Mouse (Mus musculus) intestine, embryonic 15.5 days (tissue): ENCODE data around the gene Hspbp1. TPM values are rescaled to one million over a fixed set of nuclear protein-coding genes. Genes with fewer than 3 reads are reported as not detected.

Experiments
- ATAC-seq: fragments of 200-750 bp; cut with Nextera tagmentation; 2 replicates; pipeline ENCODE4 v1.8.0; 2017; ENCODE audit warnings: moderate TSS enrichment, moderate library complexity
- H3K27ac ChIP-seq: fragments of 300-500 bp; sonication (generic); 2 replicates; pipeline ENCODE4 v1.5.1; 2015; ENCODE audit warnings: mild to moderate bottlenecking, inconsistent platforms
- H3K27me3 ChIP-seq: fragments of 300-500 bp; sonication (generic); replicated peaks from 2 replicates; pipeline ENCODE4 v1.6.1; 2015; ENCODE audit warnings: inconsistent platforms
- H3K36me3 ChIP-seq: fragments of 300-500 bp; sonication (generic); 2 replicates; pipeline ENCODE4 v1.6.1; 2015; ENCODE audit warnings: inconsistent platforms
- H3K4me1 ChIP-seq: fragments of 300-500 bp; sonication (generic); replicated peaks from 2 replicates; pipeline ENCODE4 v1.6.1; 2015; ENCODE audit warnings: inconsistent platforms
- H3K4me2 ChIP-seq: fragments of 300-500 bp; sonication (generic); replicated peaks from 2 replicates; pipeline ENCODE4 v1.6.1; 2015; ENCODE audit warnings: mild to moderate bottlenecking, inconsistent platforms
- H3K4me3 ChIP-seq: fragments of 300-500 bp; sonication (generic); replicated peaks from 2 replicates; pipeline ENCODE4 v1.5.1; 2015; ENCODE audit warnings: inconsistent platforms
- H3K9ac ChIP-seq: fragments of 300-500 bp; sonication (generic); 2 replicates; pipeline ENCODE4 v1.6.1; 2015; ENCODE audit warnings: inconsistent platforms
- H3K9me3 ChIP-seq: fragments of 300-500 bp; sonication (generic); 2 replicates; pipeline ENCODE4 v1.6.1; 2016; ENCODE audit warnings: inconsistent platforms
- WGBS: fragments of 180-500 bp; shearing (Covaris S2); methylation state at CpG from one replicate; pipeline ENCODE4 v1.1.7; 2015; 5-methylcytosine and 5-hydroxymethylcytosine counted together
- polyA plus RNA-seq: library from polyadenylated mRNA; unstranded; fragments of >200 nt; fragmentation: Nextera tagmentation; extraction: Ambion mirVana; gene quantifications from 2 replicates; pipeline ENCODE4 v1.2.1, GENCODE M21; 2015

Hspbp1 gene
- 92.4 and 98.2 TPM in 2 replicates for polyA plus RNA-seq

GRCm38 (mm10) chr7:4684632-4685417, at the start of gene Hspbp1:
TSS of gene Hspbp1 (minus strand) at chr7:4685068.
- under 1% methylated on average over 32 of the region's 32 CpGs for WGBS
- peak within 1 kb of the TSS; percentile 88 for H3K4me2 ChIP-seq
- peak within 1 kb of the TSS; percentile 73 for H3K4me3 ChIP-seq
- H3K27ac ChIP-seq: peak within 1 kb of the TSS; percentile 67
- H3K9me3 ChIP-seq: no peaks in the 10 kb centered on the region
- peak within 1 kb of the TSS; percentile 61 for H3K9ac ChIP-seq
- peaks cover 7% of the 10 kb centered on the region; the same call in 1 of the 2 replicates for H3K4me1 ChIP-seq
- peaks cover 6% of the 10 kb centered on the region; the same call in 1 of the 2 replicates for H3K36me3 ChIP-seq
- peak; percentile 99 for ATAC-seq
- no peaks in the 10 kb centered on the region for H3K27me3 ChIP-seq

GRCm38 (mm10) chr7:4732968-4733392, 48.1 kb upstream of the Hspbp1 start:
- Histone ChIP-seq H3K4me3 (no peak overlapping the region), H3K9me3 (no peaks in the 10 kb centered on the region), H3K4me2 (no peak overlapping the region), H3K9ac (no peak overlapping the region), H3K27ac (peak overlapping the region; percentile 48; the same call in 1 of the 2 replicates), H3K4me1 (no peaks in the 10 kb centered on the region), H3K36me3 (no peaks in the 10 kb centered on the region), H3K27me3 (no peaks in the 10 kb centered on the region)
- peak; percentile 97 for ATAC-seq
- WGBS: 39% methylated on average over 6 of the region's 6 CpGs

GRCm38 (mm10) chr7:4731090-4731489, 46.2 kb upstream of the Hspbp1 start:
- Histone ChIP-seq H3K36me3 (no peaks in the 10 kb centered on the region), H3K4me1 (no peaks in the 10 kb centered on the region), H3K9ac (no peak overlapping the region), H3K4me2 (no peak overlapping the region), H3K27ac (no peak overlapping the region), H3K27me3 (no peaks in the 10 kb centered on the region), H3K4me3 (no peak overlapping the region), H3K9me3 (no peaks in the 10 kb centered on the region)
- WGBS: 79% methylated on average over 5 of the region's 5 CpGs
- no peak for ATAC-seq

GRCm38 (mm10) chr7:4725169-4725568, 40.3 kb upstream of the Hspbp1 start, which contains the start of gene Tmem150b:
TSS of gene Tmem150b (minus strand) at chr7:4725249.
- peaks cover 5% of the 10 kb centered on the region for H3K4me1 ChIP-seq
- ATAC-seq: peak; percentile 82
- H3K4me3 ChIP-seq: peak within 1 kb of the TSS; percentile 32
- no peaks in the 10 kb centered on the region for H3K9me3 ChIP-seq
- H3K36me3 ChIP-seq: no peaks in the 10 kb centered on the region
- 53% methylated on average over 7 of the region's 7 CpGs for WGBS
- H3K4me2 ChIP-seq: peak within 1 kb of the TSS; percentile 64
- H3K27me3 ChIP-seq: no peaks in the 10 kb centered on the region
- H3K27ac ChIP-seq: peak within 1 kb of the TSS; percentile 61
- H3K9ac ChIP-seq: peak within 1 kb of the TSS; percentile 15

GRCm38 (mm10) chr7:4724359-4724758, 39.5 kb upstream of the Hspbp1 start:
- WGBS: 27% methylated on average over 3 of the region's 3 CpGs
- Histone ChIP-seq H3K9ac (peak overlapping the region; percentile 15), H3K4me1 (peaks cover 5% of the 10 kb centered on the region), H3K4me3 (peak overlapping the region; percentile 32), H3K36me3 (no peaks in the 10 kb centered on the region), H3K27ac (peak overlapping the region; percentile 61), H3K27me3 (no peaks in the 10 kb centered on the region), H3K4me2 (peak overlapping the region; percentile 64), H3K9me3 (no peaks in the 10 kb centered on the region)
- peak; percentile 16 for ATAC-seq

GRCm38 (mm10) chr7:4723508-4723907, 38.6 kb upstream of the Hspbp1 start:
- H3K4me2 ChIP-seq: peak overlapping the region; percentile 64
- no peak overlapping the region for H3K9ac ChIP-seq
- peak overlapping the region; percentile 61; the same call in 1 of the 2 replicates for H3K27ac ChIP-seq
- WGBS: 32% methylated on average over 12 of the region's 12 CpGs
- H3K27me3 ChIP-seq: no peaks in the 10 kb centered on the region
- no peaks in the 10 kb centered on the region for H3K9me3 ChIP-seq
- H3K36me3 ChIP-seq: no peaks in the 10 kb centered on the region
- H3K4me1 ChIP-seq: peaks cover 5% of the 10 kb centered on the region
- peak; percentile 36; the same call in 1 of the 2 replicates for ATAC-seq
- peak overlapping the region; percentile 32 for H3K4me3 ChIP-seq

- no peak overlapping the region for H3K27ac ChIP-seq
- no peaks in the 10 kb centered on the region for H3K9me3 ChIP-seq
- ATAC-seq: peak; percentile 51; the same call in 1 of the 2 replicates
- H3K9ac ChIP-seq: no peak overlapping the region
- H3K36me3 ChIP-seq: 0 out of 2 replicates have a peak, but pooled peaks cover 2% of the 10 kb centered on the region
- H3K4me3 ChIP-seq: no peak overlapping the region
- peaks cover 5% of the 10 kb centered on the region; the same call in 1 of the 2 replicates for H3K4me1 ChIP-seq
- H3K4me2 ChIP-seq: no peak overlapping the region
- 82% methylated on average over 3 of the region's 3 CpGs for WGBS
- no peaks in the 10 kb centered on the region for H3K27me3 ChIP-seq
Measured at GRCm38 (mm10) chr7:4719276-4719675, 34.4 kb upstream of the Hspbp1 start.

- WGBS: 71% methylated on average over 6 of the region's 6 CpGs
- no peak overlapping the region for H3K27ac ChIP-seq
- H3K9ac ChIP-seq: no peak overlapping the region
- H3K9me3 ChIP-seq: no peaks in the 10 kb centered on the region
- no peaks in the 10 kb centered on the region for H3K27me3 ChIP-seq
- H3K4me2 ChIP-seq: no peak overlapping the region
- no peak for ATAC-seq
- no peaks in the 10 kb centered on the region for H3K4me1 ChIP-seq
- peaks cover 14% of the 10 kb centered on the region; the same call in 1 of the 2 replicates for H3K36me3 ChIP-seq
- no peak overlapping the region for H3K4me3 ChIP-seq
Measured at GRCm38 (mm10) chr7:4716955-4717354, 32.1 kb upstream of the Hspbp1 start.

GRCm38 (mm10) chr7:4712594-4712993, 27.7 kb upstream of the Hspbp1 start:
- Histone ChIP-seq H3K4me1 (no peaks in the 10 kb centered on the region), H3K27ac (no peak overlapping the region), H3K27me3 (no peaks in the 10 kb centered on the region), H3K9ac (no peak overlapping the region), H3K36me3 (peaks cover 30% of the 10 kb centered on the region), H3K4me2 (no peak overlapping the region), H3K4me3 (no peak overlapping the region), H3K9me3 (no peaks in the 10 kb centered on the region)
- 88% methylated on average over 3 of the region's 3 CpGs for WGBS
- ATAC-seq: no peak

- Histone ChIP-seq H3K4me1 (no peaks in the 10 kb centered on the region), H3K27ac (no peak overlapping the region), H3K4me2 (no peak overlapping the region), H3K4me3 (no peak overlapping the region), H3K36me3 (peaks cover 9% of the 10 kb centered on the region; the same call in 1 of the 2 replicates), H3K9me3 (no peaks in the 10 kb centered on the region), H3K9ac (no peak overlapping the region), H3K27me3 (no peaks in the 10 kb centered on the region)
- WGBS: 55% methylated on average over 18 of the region's 18 CpGs
- ATAC-seq: no peak
Measured at GRCm38 (mm10) chr7:4705098-4705497, 20.2 kb upstream of the Hspbp1 start.

GRCm38 (mm10) chr7:4703195-4703594, 18.3 kb upstream of the Hspbp1 start:
- no peak overlapping the region for H3K27ac ChIP-seq
- no peaks in the 10 kb centered on the region for H3K4me1 ChIP-seq
- ATAC-seq: no peak
- no peaks in the 10 kb centered on the region for H3K9me3 ChIP-seq
- H3K27me3 ChIP-seq: no peaks in the 10 kb centered on the region
- 88% methylated on average over 7 of the region's 7 CpGs for WGBS
- no peak overlapping the region for H3K4me2 ChIP-seq
- no peak overlapping the region for H3K9ac ChIP-seq
- no peak overlapping the region for H3K4me3 ChIP-seq
- peaks cover 3% of the 10 kb centered on the region; the same call in 1 of the 2 replicates for H3K36me3 ChIP-seq

- Histone ChIP-seq H3K36me3 (no peaks in the 10 kb centered on the region), H3K9ac (no peak overlapping the region), H3K27me3 (no peaks in the 10 kb centered on the region), H3K4me3 (no peak overlapping the region), H3K4me2 (no peak overlapping the region), H3K4me1 (no peaks in the 10 kb centered on the region), H3K9me3 (no peaks in the 10 kb centered on the region), H3K27ac (no peak overlapping the region)
- ATAC-seq: no peak
- 64% methylated on average over 8 of the region's 8 CpGs for WGBS
Measured at GRCm38 (mm10) chr7:4702334-4702733, 17.5 kb upstream of the Hspbp1 start.
